Mouse (Mus musculus): ENCODE data around the gene Magi2.
"Not testable (repeated sequence)": the region's sequence is repeated elsewhere in the genome, so short reads cannot be mapped to it uniquely, and the experiment has no call there.

Magi2 gene

GRCm38 (mm10) chr5:19465383-19465782, 238.5 kb downstream of the Magi2 start:
- no peak for DNase-seq

GRCm38 (mm10) chr5:19472851-19473439, 246.1 kb downstream of the Magi2 start:
- DNase-seq: no peak

- no peak for DNase-seq
Observed at GRCm38 (mm10) chr5:19482981-19483380, 256.1 kb downstream of the Magi2 start.

GRCm38 (mm10) chr5:19487947-19488346, 261.1 kb downstream of the Magi2 start:
- no peak for DNase-seq

- no peak for DNase-seq
Observed at GRCm38 (mm10) chr5:19501005-19501404, 274.2 kb downstream of the Magi2 start.

GRCm38 (mm10) chr5:19522168-19522567, 295.3 kb downstream of the Magi2 start:
- peak; percentile 38 for DNase-seq

- DNase-seq: no peak
Observed at GRCm38 (mm10) chr5:19539348-19539747, 312.5 kb downstream of the Magi2 start.

- no peak for DNase-seq
Observed at GRCm38 (mm10) chr5:19546424-19546823, 319.6 kb downstream of the Magi2 start.

GRCm38 (mm10) chr5:19546900-19547299, 320.1 kb downstream of the Magi2 start:
- DNase-seq: no peak

- no peak for DNase-seq
Observed at GRCm38 (mm10) chr5:19553510-19553909, 326.7 kb downstream of the Magi2 start.

- peak; percentile 22 for DNase-seq
Observed at GRCm38 (mm10) chr5:19565636-19566035, 338.8 kb downstream of the Magi2 start.

GRCm38 (mm10) chr5:19566136-19566535, 339.3 kb downstream of the Magi2 start:
- not testable (repeated sequence) for DNase-seq

- DNase-seq: no peak
Observed at GRCm38 (mm10) chr5:19607700-19608099, 380.9 kb downstream of the Magi2 start.

GRCm38 (mm10) chr5:19611788-19612187, 385.0 kb downstream of the Magi2 start:
- no peak for DNase-seq

- no peak for DNase-seq
Observed at GRCm38 (mm10) chr5:19621678-19622077, 394.8 kb downstream of the Magi2 start.

- no peak for DNase-seq
Observed at GRCm38 (mm10) chr5:19633976-19634375, 407.1 kb downstream of the Magi2 start.

GRCm38 (mm10) chr5:19637789-19638188, 411.0 kb downstream of the Magi2 start:
- DNase-seq: no peak

GRCm38 (mm10) chr5:19655986-19656385, 429.1 kb downstream of the Magi2 start:
- DNase-seq: no peak

GRCm38 (mm10) chr5:19666416-19666815, 439.6 kb downstream of the Magi2 start:
- no peak for DNase-seq

GRCm38 (mm10) chr5:19717296-19717695, 490.5 kb downstream of the Magi2 start:
- DNase-seq: no peak

GRCm38 (mm10) chr5:19726277-19726676, 499.4 kb downstream of the Magi2 start:
- DNase-seq: no peak

GRCm38 (mm10) chr5:19745376-19745775, 518.5 kb downstream of the Magi2 start:
- no peak for DNase-seq

GRCm38 (mm10) chr5:19745916-19746315, 519.1 kb downstream of the Magi2 start:
- DNase-seq: no peak

- DNase-seq: no peak
Observed at GRCm38 (mm10) chr5:19746865-19747514, 520.2 kb downstream of the Magi2 start.

- no peak for DNase-seq
Observed at GRCm38 (mm10) chr5:19747631-19748030, 520.8 kb downstream of the Magi2 start.
